Mouse (Mus musculus): Measurements from ENCODE around the gene 1700056E22Rik. TPM values are rescaled to one million over a fixed set of nuclear protein-coding genes. Genes with fewer than 3 reads are reported as not detected.

Gene 1700056E22Rik
- polyA plus RNA-seq, 1 experiment: 0.90 TPM

DNA sequence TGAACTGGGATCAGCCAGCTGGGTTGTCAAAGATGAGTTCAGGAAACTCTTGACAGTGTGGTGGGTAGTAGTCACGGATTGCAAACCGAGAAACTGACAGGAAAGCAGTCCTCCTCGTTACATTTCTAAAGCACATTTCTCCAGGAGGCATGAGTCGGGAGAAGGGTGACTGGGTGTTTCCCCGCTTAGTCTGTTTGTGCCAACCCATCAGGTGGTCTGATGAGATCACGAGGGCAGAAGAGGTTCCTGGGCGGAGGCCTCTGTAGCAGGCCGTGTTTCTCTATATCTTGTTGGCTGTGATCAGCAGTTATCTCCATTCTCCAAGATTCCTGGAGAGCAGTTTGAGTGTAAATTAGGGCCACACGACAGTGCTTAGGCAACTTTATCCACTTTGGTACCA lies 8.6 kb upstream of the 1700056E22Rik start:
- Histone ChIP-seq H3K36me3 (ENCODE audit: control insufficient read depth, insufficient read depth) (peaks cover 59% of the 10 kb centered on the region), H3K4me3 (ENCODE audit: insufficient read depth, poor library complexity, severe bottlenecking) (no peak overlapping the region), H3K79me3 (ENCODE audit: low read depth) (peaks cover 78% of the 10 kb centered on the region), H3ac (ENCODE audit: control insufficient read depth, insufficient read length, low read depth) (peak overlapping the region; percentile 54), H3K27me3 (ENCODE audit: control insufficient read depth, insufficient read depth, insufficient read length) (no peaks in the 10 kb centered on the region), H3K79me2 (ENCODE audit: control insufficient read depth, insufficient read depth) (peaks cover 100% of the 10 kb centered on the region)
- TF ChIP-seq CTCF (IDR thresholded peaks at IDR 0.05; ENCODE audit: control insufficient read depth, insufficient read depth, insufficient read length) (no peak), MAX (IDR thresholded peaks at IDR 0.05) (no peak), USF1 (IDR thresholded peaks at IDR 0.05; ENCODE audit: low read depth) (no peak), MYOG (IDR thresholded peaks at IDR 0.05; ENCODE audit: control insufficient read depth, extremely low read depth, insufficient read length) (no peak), CEBPB (IDR thresholded peaks at IDR 0.05; ENCODE audit: low read depth) (no peak), MYOD1 (IDR thresholded peaks at IDR 0.05; ENCODE audit: control insufficient read depth, insufficient read length, low read depth) (no peak), FOSL1 (IDR thresholded peaks at IDR 0.05; ENCODE audit: insufficient read depth, low read length, poor library complexity, severe bottlenecking) (no peak)

- H3K4me3 ChIP-seq (ENCODE audit: insufficient read depth, poor library complexity, severe bottlenecking): no peak overlapping the region
- peaks cover 83% of the 10 kb centered on the region for H3K79me3 ChIP-seq (ENCODE audit: low read depth)
- peaks cover 100% of the 10 kb centered on the region for H3K79me2 ChIP-seq (ENCODE audit: control insufficient read depth, insufficient read depth)
- TF ChIP-seq MYOG (IDR thresholded peaks at IDR 0.05; ENCODE audit: control insufficient read depth, extremely low read depth, insufficient read length) (no peak), USF1 (IDR thresholded peaks at IDR 0.05; ENCODE audit: low read depth) (no peak), MAX (IDR thresholded peaks at IDR 0.05) (no peak), CEBPB (IDR thresholded peaks at IDR 0.05; ENCODE audit: low read depth) (no peak), MYOD1 (IDR thresholded peaks at IDR 0.05; ENCODE audit: control insufficient read depth, insufficient read length, low read depth) (no peak), FOSL1 (IDR thresholded peaks at IDR 0.05; ENCODE audit: insufficient read depth, low read length, poor library complexity, severe bottlenecking) (no peak), CTCF (IDR thresholded peaks at IDR 0.05; ENCODE audit: control insufficient read depth, insufficient read depth, insufficient read length) (no peak)
- H3ac ChIP-seq (ENCODE audit: control insufficient read depth, insufficient read length, low read depth): peak overlapping the region; percentile 54
- peaks cover 67% of the 10 kb centered on the region for H3K36me3 ChIP-seq (ENCODE audit: control insufficient read depth, insufficient read depth)
- no peaks in the 10 kb centered on the region for H3K27me3 ChIP-seq (ENCODE audit: control insufficient read depth, insufficient read depth, insufficient read length)
Observed at GRCm38 (mm10) chr1:184041778-184042573, 7.9 kb upstream of the 1700056E22Rik start.

DNA sequence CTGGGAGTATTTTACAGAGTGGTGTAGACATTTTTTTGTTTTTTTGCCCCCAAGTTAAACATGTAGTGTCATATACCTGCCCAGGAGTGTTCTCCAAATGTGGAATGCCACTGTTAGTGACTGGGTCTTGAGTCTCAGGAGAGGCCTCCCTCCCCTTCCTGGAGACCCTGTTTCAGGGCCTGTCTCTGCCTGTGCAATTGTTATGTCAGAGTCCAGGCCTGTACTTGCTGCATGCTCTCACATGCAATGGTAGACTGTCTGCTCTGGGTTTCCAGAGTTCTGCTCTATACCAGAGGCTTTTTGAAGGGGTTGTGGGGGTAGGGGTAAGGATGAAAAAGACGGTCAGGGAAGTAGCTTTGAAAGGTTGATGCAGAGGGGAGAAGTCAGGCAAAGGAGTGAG lies 6.8 kb upstream of the 1700056E22Rik start:
- Histone ChIP-seq H3K36me3 (ENCODE audit: control insufficient read depth, insufficient read depth) (peaks cover 72% of the 10 kb centered on the region), H3K27me3 (ENCODE audit: control insufficient read depth, insufficient read depth, insufficient read length) (no peaks in the 10 kb centered on the region), H3K79me3 (ENCODE audit: low read depth) (peaks cover 90% of the 10 kb centered on the region), H3ac (ENCODE audit: control insufficient read depth, insufficient read length, low read depth) (no peak overlapping the region), H3K4me3 (ENCODE audit: insufficient read depth, poor library complexity, severe bottlenecking) (no peak overlapping the region), H3K79me2 (ENCODE audit: control insufficient read depth, insufficient read depth) (peaks cover 100% of the 10 kb centered on the region)
- TF ChIP-seq USF1 (IDR thresholded peaks at IDR 0.05; ENCODE audit: low read depth) (no peak), FOSL1 (IDR thresholded peaks at IDR 0.05; ENCODE audit: insufficient read depth, low read length, poor library complexity, severe bottlenecking) (no peak), MAX (IDR thresholded peaks at IDR 0.05) (no peak), CEBPB (IDR thresholded peaks at IDR 0.05; ENCODE audit: low read depth) (no peak), CTCF (IDR thresholded peaks at IDR 0.05; ENCODE audit: control insufficient read depth, insufficient read depth, insufficient read length) (no peak), MYOG (IDR thresholded peaks at IDR 0.05; ENCODE audit: control insufficient read depth, extremely low read depth, insufficient read length) (no peak), MYOD1 (IDR thresholded peaks at IDR 0.05; ENCODE audit: control insufficient read depth, insufficient read length, low read depth) (no peak)

DNA sequence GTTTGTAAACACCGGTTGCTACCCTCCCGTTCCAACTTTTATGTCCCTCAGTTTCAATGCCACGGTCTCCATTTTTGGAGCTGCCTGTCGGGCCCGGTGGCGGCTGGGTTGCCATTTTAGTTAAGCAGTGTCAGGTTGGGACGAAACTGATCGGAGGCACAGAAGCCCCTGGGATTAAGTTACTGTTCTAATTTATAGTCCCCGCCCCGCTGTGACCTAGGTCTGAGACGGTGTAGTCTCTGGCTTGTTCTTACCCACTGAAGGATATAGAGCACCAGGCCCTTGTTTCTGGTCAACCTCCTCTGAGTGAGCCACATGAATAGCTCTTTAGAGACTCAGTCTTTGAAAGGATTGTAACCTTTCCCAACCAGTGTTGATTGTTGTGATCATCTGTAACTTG lies 6.1 kb upstream of the 1700056E22Rik start:
- Histone ChIP-seq H3K27me3 (ENCODE audit: control insufficient read depth, insufficient read depth, insufficient read length) (no peaks in the 10 kb centered on the region), H3ac (ENCODE audit: control insufficient read depth, insufficient read length, low read depth) (no peak overlapping the region), H3K79me2 (ENCODE audit: control insufficient read depth, insufficient read depth) (peaks cover 100% of the 10 kb centered on the region), H3K79me3 (ENCODE audit: low read depth) (peaks cover 88% of the 10 kb centered on the region), H3K4me3 (ENCODE audit: insufficient read depth, poor library complexity, severe bottlenecking) (no peak overlapping the region), H3K36me3 (ENCODE audit: control insufficient read depth, insufficient read depth) (peaks cover 67% of the 10 kb centered on the region)
- no peak for TF ChIP-seq MYOD1 (IDR thresholded peaks at IDR 0.05; ENCODE audit: control insufficient read depth, insufficient read length, low read depth)
- TF ChIP-seq MYOG (IDR thresholded peaks at IDR 0.05; ENCODE audit: control insufficient read depth, extremely low read depth, insufficient read length): no peak
- TF ChIP-seq USF1 (IDR thresholded peaks at IDR 0.05; ENCODE audit: low read depth): no peak
- no peak for TF ChIP-seq FOSL1 (IDR thresholded peaks at IDR 0.05; ENCODE audit: insufficient read depth, low read length, poor library complexity, severe bottlenecking)
- no peak for TF ChIP-seq CEBPB (IDR thresholded peaks at IDR 0.05; ENCODE audit: low read depth)

- Histone ChIP-seq H3K27me3 (ENCODE audit: control insufficient read depth, insufficient read depth, insufficient read length) (no peaks in the 10 kb centered on the region), H3K4me3 (ENCODE audit: insufficient read depth, poor library complexity, severe bottlenecking) (no peak overlapping the region), H3K79me3 (ENCODE audit: low read depth) (peaks cover 86% of the 10 kb centered on the region), H3K36me3 (ENCODE audit: control insufficient read depth, insufficient read depth) (peaks cover 60% of the 10 kb centered on the region), H3K79me2 (ENCODE audit: control insufficient read depth, insufficient read depth) (peaks cover 100% of the 10 kb centered on the region), H3ac (ENCODE audit: control insufficient read depth, insufficient read length, low read depth) (no peak overlapping the region)
- TF ChIP-seq USF1 (IDR thresholded peaks at IDR 0.05; ENCODE audit: low read depth) (no peak), MYOG (IDR thresholded peaks at IDR 0.05; ENCODE audit: control insufficient read depth, extremely low read depth, insufficient read length) (no peak), CTCF (IDR thresholded peaks at IDR 0.05; ENCODE audit: control insufficient read depth, insufficient read depth, insufficient read length) (no peak), CEBPB (IDR thresholded peaks at IDR 0.05; ENCODE audit: low read depth) (no peak), MYOD1 (IDR thresholded peaks at IDR 0.05; ENCODE audit: control insufficient read depth, insufficient read length, low read depth) (no peak), FOSL1 (IDR thresholded peaks at IDR 0.05; ENCODE audit: insufficient read depth, low read length, poor library complexity, severe bottlenecking) (no peak), MAX (IDR thresholded peaks at IDR 0.05) (no peak)
Observed at GRCm38 (mm10) chr1:184039301-184039700, 5.2 kb upstream of the 1700056E22Rik start.

All from C2C12 (cell line).